Mouse (Mus musculus) stomach, postnatal 0 days (tissue): Measurements from ENCODE around the gene Lzts3.

ENCODE experiments used
- CTCF ChIP-seq: IDR thresholded peaks from 2 replicates; pipeline ENCODE4 v1.5.1; 2016; ENCODE audit warnings: antibody characterized with exemption, low read depth, mild to moderate bottlenecking, moderate library complexity
- EP300 ChIP-seq: optimal IDR thresholded peaks from 2 replicates; pipeline ENCODE3; 2016; ENCODE audit warnings: antibody characterized with exemption

- no peak for TF ChIP-seq CTCF
- TF ChIP-seq EP300: no peak
Observed at GRCm38 (mm10) chr2:130618972-130619371, 23.6 kb downstream of the Lzts3 start.
